Mouse (Mus musculus) gastrocnemius, adult 18-20 months (tissue): ENCODE results near the gene Them4. TPM values are rescaled to one million over a fixed set of nuclear protein-coding genes. Genes with fewer than 3 reads are reported as not detected.

ENCODE experiments used
- DNase-seq: peaks from one replicate; pipeline ENCODE4 v3.0.0; 2021; ENCODE audit warnings: low spot score
- total RNA-seq, 2 experiments: library from RNA; stranded (reverse); gene quantifications; 2 replicates each; pipeline ENCODE4 v1.2.3; 2021

Gene Them4
- total RNA-seq, 2 experiments from 2014 or later: 6.7 TPM

DNA sequence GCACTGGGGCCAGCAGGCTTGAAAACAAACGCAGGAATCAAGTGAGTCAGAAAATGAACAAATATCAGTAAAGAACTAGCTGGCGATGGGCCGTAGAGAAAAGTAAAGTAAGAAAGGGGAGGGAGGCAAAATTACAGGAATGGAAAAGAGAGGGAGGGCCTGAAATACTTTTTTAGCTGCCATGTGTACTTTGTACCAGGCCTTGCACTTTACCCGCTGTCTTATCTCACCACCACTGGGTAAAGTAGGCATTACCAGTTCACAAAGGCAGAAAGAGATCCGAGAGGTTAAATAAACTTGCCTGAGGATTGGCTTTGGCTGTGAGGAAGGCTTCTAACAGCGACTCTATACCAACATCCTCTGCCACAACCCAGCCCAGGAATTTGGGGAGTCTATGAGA is 57.6 kb downstream of the Them4 start:
- DNase-seq: no peak

DNA sequence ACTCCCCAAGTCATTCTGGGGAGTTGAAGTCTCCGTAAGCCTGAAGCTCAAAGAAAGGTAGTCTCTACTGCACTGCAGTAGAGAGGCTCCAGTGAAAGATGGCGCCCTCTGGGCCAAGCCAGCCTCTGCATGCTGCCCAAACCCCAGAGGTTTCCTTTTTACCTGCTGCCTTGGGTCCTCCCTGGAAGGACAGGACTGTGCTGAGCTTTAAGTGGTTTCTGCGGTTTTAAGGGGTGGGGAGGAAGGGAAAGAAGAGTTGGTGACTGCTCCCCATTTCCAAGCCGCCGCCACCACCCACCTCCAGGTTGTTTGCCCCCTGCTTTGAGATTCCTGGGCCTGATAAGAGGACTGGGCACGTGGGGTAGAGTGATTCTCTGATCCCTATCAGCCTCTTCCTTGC is 58.7 kb downstream of the Them4 start:
- DNase-seq: no peak

DNA sequence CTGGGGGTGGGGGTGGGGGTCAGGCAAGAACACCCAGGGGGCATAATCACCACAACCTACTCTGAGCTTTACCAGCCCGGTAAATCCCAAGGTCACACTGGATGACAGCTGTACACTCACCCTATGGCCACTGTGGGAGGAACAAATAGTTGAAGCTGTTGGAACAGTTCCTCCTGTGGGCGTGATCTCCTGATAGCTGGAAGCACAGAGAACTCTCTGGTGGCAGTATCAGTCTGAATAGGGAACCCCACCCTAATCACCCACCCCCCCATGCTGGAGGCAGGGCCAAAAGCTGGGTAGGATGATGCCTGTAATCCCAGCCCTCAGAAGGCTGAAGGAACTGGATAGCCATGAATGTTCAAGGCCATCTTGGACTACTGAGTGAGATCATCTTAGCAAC is 59.8 kb downstream of the Them4 start:
- no peak for DNase-seq

DNA sequence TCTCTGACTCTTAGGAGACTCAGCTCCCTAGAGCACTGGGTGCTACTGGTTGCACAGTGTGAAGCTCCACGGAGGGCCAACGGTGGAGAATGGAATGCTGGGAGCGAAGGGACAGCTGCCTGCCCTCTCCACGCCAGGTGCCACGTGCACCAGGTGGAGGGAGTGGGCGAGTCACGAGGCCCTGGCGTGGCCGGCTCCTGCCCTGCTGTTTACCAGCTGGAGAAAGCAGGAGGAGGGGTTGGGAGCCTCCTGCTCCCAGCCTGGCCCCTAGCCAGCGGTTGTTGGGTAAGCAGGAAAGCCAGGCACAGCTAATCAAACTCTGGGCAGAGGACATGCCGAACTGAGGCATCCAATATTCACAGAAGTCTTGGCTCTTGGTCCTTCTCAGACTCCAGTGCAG is 61.7 kb downstream of the Them4 start:
- peak; percentile 86 for DNase-seq

DNA sequence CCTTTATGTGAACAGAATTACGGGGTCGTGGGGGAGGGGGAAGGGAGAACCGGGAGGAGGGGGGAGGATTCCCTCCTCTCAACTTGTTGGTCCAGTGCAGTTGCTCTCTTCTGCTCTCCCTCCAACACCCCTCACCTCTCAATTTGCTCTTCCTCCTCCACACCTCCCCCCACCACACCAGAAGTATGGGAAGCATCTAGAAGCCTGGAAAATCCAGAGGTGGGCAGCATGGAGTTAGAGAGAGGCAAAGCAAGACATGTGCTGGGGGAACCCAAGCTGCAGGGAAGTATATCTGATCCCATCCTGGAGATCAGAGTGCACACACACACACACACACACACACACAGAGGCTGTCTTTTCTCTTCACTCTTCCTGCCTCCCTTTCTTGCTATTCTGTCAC is 62.1 kb downstream of the Them4 start:
- peak; percentile 14 for DNase-seq

DNA sequence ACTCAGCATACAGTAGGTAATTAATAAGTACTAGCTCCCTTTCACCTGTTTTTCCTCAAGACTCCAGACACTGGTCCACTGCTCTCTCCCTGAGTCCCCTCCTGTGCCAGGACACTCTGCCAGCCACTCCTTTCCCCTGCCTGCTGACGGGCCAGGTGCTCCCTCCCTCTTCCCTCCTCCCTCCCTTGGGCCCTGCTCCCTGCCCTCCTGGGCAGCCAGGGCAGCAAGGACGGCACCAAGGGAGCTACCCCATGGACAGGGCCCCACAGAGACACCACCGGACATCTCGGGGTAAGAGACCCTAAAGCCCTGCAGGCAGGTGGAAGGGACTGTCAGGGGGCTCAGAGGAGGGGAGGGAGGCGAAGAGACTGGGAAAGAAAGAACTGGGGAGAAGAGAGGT is 62.8 kb downstream of the Them4 start, which contains the start of gene Rorc:
Rorc (plus strand) TSS at position 154 of the 400 bp plus-strand sequence.
- peak; percentile 76 for DNase-seq

DNA sequence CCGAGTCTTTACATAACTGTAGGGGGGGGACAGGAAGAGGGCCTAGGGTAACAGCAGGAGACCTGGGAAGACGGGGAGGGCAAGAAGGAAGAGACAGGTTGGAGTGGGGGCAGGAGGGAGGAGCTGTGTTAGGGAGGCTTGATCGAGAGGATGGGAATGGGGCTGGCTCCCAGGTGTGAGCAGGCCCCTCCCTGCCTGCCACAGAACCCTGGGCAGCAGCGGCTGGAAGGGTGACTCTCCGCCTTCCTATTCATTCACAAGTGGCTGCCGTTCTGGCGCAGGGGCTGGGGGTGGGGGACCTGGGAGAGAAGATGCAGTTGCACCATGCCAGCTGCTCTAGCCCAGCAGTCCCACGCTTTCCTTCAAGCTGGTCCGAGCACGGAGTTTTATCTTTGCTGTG is 63.2 kb downstream of the Them4 start:
- peak; percentile 19 for DNase-seq

DNA sequence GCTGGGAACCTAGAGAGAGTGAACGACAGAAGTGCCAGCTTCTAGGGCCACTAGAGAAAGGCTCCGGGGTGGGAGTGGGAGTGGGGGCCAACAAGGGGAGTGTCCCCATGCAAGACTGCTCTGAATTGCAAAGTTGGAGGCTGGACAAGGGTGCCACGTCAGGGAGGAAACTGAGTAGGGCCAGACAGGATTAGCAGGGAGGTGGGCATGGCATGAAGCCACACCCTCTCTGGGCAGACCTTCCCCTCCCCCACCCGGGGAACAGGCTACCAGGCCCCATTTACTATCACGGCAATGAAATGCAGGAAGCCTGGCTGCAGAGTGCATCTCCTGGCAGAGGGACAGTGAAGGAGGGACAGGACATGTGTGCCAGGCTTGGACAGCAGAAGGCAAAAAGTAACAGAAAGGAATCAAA is 63.7 kb downstream of the Them4 start:
- peak; percentile 81 for DNase-seq

DNA sequence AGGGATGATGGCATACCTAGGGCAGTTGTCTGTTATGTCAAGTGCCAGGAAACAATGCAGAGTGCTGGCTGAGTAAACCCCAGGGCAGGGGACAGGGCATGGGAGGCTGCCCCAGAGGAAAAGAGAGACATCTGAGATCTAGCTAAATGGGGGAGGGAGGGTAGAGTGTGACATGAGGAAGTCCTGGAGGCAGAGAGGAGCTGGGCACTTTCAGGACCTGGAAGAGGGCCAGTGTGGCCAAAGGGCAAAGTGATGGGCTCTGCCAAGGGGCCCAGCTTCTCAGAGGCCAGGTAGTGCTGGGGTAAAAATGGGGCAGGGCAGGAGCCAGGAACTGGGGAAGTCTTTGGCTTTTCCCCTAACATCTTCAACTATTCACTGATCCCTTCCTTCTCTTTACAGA is 64.7 kb downstream of the Them4 start:
- DNase-seq: peak; percentile 47

DNA sequence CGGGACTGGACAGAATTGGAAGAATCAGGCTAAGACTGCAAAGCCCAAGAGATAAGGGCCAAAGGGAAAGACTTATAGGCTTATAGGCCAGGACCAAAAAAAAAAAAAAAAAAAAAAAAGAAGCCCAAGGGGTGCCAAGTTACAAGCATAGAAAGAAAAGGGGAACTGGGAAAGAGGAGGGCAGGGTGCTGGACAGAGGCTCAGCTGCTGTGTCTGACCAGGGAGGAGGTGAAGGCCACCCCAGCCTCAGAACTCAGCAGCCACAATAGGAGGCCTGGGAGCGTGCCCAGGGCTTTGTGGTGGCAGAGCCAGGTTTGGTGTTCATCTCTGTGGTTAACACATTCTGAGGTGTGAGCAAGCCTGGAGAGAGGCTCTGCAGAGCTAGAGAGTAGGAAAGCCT is 65.3 kb downstream of the Them4 start:
- DNase-seq: no peak

DNA sequence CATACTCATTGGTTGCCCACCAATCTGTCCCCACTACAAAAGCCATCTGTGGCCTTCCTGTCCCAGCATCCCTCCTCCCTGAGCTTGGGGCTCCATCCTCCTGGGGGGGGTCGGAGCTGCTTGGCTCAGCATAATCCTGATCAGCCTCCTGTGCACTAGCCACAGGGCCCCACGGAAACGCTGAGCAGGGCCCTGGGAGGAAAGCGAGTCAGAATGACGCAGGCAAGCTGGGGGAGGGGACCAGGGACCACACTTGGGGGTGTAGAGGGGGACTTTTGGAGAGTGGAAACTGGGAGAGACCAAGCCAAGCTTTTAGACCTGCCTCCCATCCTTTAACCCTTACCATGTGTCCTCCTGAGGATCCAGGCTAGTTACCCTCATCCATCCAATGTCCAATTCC is 66.0 kb downstream of the Them4 start:
- no peak for DNase-seq

DNA sequence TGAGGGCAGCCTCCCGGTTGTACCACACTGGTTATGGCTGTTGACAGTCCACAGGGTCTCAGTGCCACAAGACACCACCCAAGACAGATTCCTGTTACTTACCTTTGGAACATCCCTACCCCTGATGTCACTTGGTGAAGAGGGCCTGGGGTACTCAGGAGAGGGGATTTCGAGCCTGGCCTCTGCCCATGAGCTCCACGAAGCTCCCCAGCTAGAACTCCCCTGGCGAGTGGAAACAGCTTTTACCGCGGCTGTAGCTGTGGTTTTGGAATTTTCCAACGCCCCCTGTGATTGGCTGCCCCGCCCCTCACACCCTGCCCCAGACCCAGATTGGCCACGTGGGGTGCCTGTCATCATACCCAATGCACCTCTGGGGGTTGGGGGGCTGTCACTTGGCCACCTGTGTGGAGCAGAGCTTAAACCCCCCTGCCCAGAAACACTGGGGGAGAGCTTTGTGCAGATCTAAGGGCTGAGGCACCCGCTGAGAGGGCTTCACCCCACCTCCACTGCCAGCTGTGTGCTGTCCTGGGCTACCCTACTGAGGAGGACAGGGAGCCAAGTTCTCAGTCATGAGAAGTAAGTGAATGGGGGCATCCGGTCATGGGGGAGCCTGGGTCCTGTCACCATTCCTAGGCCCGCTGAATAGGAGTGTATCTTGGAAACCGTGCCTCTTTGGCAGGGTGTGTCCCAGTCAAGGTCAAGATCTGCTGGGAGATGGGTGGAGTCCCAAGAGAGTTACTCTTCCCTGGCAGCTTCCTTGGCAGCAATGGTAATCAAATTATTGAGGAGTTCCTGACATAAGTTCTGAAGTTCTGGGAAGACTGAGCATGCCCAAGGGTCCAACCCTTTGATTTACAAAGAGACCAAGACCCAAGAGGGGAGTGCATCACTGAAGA is 67.4 kb downstream of the Them4 start:
- DNase-seq: no peak

DNA sequence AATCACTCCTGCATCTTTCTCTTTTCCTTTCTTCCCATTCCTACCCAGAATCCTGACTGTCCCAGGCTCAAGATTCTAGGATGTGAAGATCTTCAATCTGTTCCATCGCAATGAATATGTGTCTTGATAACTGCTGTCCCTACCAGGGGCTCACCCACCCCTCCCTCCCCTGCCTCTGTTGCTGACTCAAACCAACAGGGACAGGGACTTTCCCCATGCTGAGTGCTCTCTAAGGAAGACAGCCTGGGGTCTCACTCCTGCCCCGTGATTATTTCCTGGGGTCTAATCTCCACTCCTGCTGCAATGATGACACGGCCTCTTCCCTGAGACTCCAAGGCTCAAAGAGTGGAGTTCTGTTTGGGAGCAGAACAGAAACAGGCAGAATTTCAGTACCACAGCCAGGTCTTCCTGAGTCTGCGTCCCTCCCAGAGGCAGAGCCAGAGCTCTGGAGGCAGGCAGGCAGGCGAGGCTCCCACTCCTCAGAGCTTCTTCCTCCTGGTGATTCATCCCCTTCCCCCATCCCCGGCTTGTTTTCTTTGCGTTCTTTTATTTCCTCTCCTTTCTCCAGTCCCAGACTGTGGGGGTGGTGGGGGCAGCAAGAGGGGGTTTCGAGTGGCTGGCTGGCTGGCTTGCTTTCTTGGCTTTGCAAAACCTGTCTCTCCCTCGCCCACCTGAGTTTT is 70.1 kb downstream of the Them4 start:
- DNase-seq: no peak

Other genes with a start within 250 kb of the Them4 start
- not detected for gene Gm10697, start 237.4 kb upstream of the Them4 start, total RNA-seq
- not detected for gene Gm10696, start 131.9 kb upstream of the Them4 start, total RNA-seq
- not detected for gene Gm5286, start 113.4 kb upstream of the Them4 start, total RNA-seq
- not detected for gene Gm4778, start 46.1 kb upstream of the Them4 start, total RNA-seq
- gene Them5, start 32.0 kb downstream of the Them4 start, total RNA-seq: not detected
- gene C2cd4d, start 52.3 kb downstream of the Them4 start, total RNA-seq: not detected
- 100 to 1,000 TPM in 1 of 2 experiments, 10 to 100 TPM in 1; 99.4 to 107 TPM for gene Rorc, start 62.7 kb downstream of the Them4 start, total RNA-seq
- under 1 TPM; 0.25 to 0.28 TPM for gene Lingo4, start 88.4 kb downstream of the Them4 start, total RNA-seq
- 1 to 10 TPM; 5.2 to 7.0 TPM for gene Tdrkh, start 103.2 kb downstream of the Them4 start, total RNA-seq
- 10 to 100 TPM; 30.0 to 33.8 TPM for gene Mrpl9, start 133.2 kb downstream of the Them4 start, total RNA-seq
- not detected for gene Oaz3, start 133.8 kb downstream of the Them4 start, total RNA-seq
- gene Celf3, start 168.2 kb downstream of the Them4 start, total RNA-seq: not detected
- 10 to 100 TPM; 12.9 to 13.0 TPM for gene Riiad1, start 170.3 kb downstream of the Them4 start, total RNA-seq